Mouse (Mus musculus): ENCODE results near the gene Mgat5.

Mgat5 gene

GRCm38 (mm10) chr1:127251751-127252150 is 46.9 kb downstream of the Mgat5 start:
- in situ Hi-C loops (cut with MboI) = no loop called here

- in situ Hi-C loops (cut with MboI) = no loop called here
These were observed 52.2 kb downstream of the Mgat5 start for GRCm38 (mm10) chr1:127257005-127257404.

- in situ Hi-C loops (cut with MboI) = no loop called here
These were observed 54.9 kb downstream of the Mgat5 start for GRCm38 (mm10) chr1:127259669-127260068.

DNA sequence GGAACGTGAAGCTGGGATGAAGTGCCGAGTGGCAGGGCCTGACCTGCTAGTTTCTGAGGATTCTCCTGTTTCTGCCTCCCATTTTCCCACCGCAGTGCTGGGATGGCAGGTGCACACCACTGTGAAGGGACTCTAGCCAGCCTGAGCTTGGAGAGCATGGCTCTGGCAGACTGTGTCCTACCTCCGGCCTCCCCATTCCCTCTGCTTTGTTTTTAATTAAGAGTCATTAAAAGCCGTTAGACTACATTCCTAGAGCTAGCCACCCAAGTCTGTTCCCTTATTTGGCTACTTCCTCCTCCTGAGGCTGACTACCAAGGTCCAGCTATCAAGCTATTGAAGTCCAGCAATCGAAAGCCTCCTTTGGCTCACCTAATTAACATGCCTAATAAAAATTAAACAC is 56.2 kb downstream of the Mgat5 start:
- in situ Hi-C loops (cut with MboI) = no loop called here

- in situ Hi-C loops (cut with MboI) = no loop called here
These were observed 57.5 kb downstream of the Mgat5 start for GRCm38 (mm10) chr1:127262170-127262837.

DNA sequence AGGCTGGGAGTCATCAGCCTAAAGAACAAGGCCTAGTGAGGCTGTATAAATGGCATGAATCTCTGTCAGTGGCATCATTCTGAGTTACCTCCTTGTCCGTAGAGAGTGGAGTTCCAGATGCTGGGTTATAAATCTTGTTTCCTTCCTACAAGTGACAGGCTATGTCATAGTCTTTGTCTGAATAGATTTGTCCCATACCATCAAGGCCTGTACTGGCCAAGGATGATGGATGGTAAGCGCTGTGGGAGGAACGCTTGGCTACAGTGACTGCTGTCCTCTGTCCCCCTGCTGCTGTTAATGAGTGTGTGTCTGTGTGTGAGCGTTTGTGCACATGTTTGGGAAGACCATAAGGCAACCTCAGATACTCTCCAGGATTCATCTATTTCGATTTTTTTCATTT is 63.2 kb downstream of the Mgat5 start:
- in situ Hi-C loops (cut with MboI) = no loop called here

GRCm38 (mm10) chr1:127269343-127269742 is 64.5 kb downstream of the Mgat5 start:
- in situ Hi-C loops (cut with MboI) = no loop called here

DNA sequence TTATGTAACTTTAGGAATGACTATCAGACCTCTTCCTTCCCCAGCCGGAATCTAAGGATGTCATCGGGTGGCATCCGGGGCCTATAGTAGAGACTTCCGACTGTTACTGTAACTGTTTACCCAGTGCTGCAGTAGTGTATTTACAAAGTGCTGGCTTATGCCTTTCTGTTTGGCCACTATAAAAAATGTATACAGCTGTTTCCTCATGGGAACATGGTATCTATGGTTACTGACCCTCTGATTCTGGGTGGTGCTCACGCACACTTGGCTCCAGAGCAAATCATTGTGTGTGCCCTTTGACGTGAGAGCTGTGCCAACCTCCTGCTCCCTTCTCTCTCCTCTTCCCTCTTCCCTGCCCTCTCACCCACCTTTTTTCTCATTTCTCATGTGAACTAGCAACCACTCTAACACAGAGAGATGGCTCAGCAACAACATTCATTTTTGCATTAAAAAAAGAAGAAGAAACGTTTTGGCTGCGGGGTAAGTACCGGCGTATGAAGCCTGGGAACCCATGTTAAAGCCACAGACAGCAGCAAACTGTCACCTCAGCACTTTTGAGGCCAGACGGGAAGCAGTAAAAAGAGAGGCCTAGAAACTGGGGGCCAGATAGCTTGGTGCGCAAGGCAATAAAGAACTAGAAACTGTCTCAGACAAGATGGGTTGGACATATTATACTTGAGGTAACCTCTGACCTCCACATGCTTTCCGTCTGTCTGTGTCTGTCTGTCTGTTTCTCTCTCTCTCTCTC is 65.6 kb downstream of the Mgat5 start:
- in situ Hi-C loops (cut with MboI) = no loop called here

GRCm38 (mm10) chr1:127271156-127271555 is 66.3 kb downstream of the Mgat5 start:
- in situ Hi-C loops (cut with MboI) = no loop called here

DNA sequence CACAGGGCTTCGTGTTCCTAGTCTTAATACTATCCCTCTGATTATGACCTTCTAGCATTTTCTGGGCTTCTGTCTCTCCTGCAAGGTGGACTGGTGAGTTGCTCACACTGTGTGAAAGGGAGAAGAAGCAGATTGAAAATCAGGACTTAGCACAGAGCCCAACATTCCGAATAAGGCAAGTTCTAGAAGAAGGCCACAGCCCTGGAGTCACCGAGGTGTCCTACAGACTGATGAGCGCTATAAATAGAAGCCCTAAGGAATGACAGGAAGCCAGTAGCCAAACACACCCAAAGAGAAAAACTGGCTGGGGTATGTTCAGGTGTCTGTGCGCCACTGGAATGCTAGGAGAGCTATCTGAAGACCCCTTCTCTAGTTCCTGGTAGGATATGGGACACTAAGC is 68.5 kb downstream of the Mgat5 start:
- in situ Hi-C loops (cut with MboI) = no loop called here

- in situ Hi-C loops (cut with MboI) = no loop called here
These were observed 70.9 kb downstream of the Mgat5 start for GRCm38 (mm10) chr1:127275572-127276324.

DNA sequence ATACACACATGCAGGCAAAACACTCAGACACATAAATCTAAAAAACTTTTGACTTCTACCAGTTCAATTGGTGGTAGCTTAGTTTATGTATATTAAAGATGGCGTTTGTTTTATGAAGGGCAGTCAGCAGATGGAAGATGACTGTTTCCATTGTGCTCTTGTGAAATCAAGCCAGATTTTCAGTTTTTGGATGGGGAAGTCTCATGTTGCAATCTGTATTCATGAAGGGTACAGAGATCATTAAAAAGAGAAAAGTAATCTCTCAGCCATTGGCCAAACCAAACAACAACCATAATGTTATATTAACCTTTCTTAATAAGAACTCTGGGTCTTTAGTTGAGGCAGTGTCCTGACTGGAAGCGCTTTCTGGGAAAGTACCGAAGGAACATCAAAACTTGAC is 73.3 kb downstream of the Mgat5 start:
- in situ Hi-C loops (cut with MboI) = no loop called here

DNA sequence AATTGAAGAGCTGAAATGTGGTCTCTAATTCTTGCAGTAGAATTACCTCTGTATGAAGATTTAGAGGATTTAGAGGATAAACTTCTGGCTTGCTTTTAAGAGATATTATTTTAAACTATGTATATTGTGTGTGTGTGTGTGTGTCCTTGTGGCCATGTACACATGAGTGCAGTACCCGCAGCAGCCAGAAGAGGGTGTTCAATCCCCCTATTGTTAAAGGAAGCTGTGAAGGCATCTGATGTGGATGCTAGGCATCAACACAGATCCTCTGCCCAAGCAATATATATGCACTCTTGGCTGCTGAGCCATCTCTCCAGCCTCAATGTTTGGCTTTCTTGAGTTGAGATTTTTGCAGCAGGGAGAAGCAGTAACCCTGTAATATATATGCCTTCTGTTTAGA is 75.4 kb downstream of the Mgat5 start:
- in situ Hi-C loops (cut with MboI) = no loop called here

DNA sequence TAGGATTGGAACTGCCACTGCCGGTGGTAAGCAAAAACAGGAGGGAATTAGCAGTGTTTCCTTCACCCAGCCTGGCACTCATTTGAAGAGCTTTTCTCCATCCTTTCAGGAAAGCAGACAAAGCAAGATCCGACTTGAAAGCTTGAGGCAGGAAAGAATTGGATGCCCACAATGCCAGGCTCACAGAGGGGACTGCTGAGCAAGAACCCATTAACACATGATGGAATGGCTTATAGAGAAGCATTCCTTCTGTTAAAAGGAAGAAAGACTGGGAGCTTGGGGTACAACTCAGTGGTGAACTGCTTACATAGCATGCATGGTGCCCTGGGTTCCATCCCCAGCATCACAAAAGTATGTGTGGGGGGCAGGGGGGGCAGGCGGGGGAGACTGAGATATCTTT is 80.2 kb downstream of the Mgat5 start:
- in situ Hi-C loops (cut with MboI) = no loop called here

DNA sequence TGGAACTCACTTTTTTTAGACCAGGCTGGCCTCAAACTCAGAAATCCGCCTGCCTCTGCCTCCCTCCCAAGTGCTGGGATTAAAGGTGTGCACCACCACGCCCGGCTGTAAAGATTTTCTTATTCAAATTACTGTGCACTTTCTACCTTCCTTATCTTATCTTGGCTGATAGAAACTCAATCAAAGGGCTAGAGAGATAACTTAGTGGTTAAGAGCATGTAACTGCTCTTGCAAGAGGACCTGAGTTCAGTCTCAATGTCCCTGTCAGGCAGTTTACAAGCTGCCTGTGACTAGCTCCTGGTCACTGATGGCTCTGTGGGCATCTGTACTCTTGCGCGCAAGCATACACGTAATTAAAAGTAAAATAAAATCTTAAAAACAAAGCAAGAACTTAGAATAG is 82.7 kb downstream of the Mgat5 start:
- in situ Hi-C loops (cut with MboI) = no loop called here

DNA sequence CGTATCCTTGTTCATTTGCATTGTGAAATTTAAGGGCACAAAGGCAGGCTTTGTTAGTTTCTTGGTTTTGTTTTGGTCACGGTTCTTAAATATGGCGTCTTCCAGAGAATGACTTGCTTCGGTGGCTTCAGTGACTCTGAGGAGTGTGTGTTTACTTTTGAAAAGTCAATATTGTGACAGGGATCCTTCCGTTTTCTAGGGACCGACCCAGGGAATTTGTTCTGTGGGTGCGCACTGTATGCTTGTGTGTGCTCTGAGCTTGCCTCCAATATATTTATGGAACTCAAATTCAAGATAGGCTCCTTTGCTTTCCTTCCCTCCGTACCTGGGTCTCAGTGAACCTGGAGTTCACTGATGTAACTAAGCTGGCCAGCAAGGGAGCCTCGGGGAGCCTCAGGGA is 86.1 kb downstream of the Mgat5 start:
- in situ Hi-C loops (cut with MboI) = no loop called here

- in situ Hi-C loops (cut with MboI) = no loop called here
These were observed 86.9 kb downstream of the Mgat5 start for GRCm38 (mm10) chr1:127291721-127292120.

GRCm38 (mm10) chr1:127293286-127293685 is 88.5 kb downstream of the Mgat5 start:
- in situ Hi-C loops (cut with MboI) = no loop called here

DNA sequence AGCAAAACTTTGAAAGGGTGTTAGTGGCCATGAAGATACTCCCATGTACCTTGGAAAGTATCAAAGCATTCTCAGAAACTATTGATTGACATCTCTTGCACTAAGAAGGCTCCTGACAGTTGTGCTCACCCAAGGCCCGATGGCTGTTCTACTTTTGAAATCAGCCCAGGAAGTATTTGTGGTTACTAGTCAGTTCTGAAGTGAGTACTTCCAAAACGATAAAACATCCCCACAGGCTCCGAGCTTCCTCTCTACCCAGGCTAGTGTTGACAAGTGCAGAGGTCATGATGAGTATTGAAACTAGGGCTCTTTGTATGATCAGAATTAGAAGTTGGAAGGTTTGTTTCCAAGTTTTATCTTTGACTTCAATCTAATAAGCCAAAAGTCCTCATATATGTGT is 92.0 kb downstream of the Mgat5 start:
- in situ Hi-C loops (cut with MboI) = no loop called here

DNA sequence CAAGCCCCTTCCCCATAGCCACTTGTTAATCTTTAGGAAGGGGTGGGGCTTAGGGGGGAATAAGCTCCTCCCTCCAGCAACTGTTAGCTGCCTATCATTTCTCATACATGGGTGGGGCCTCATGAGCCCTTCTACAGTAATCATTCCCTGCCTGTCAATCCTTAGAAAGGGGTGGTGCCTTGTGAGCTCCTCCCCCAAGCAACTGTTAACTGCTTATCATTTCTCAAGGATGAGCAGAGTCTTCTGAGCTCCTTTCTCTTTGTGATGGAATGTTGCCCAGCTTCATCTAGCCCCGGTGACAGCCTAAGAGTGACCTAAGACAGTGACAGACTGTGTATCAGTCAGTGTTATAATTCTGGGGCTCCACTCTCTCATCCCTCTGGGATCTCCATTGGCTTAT is 95.0 kb downstream of the Mgat5 start:
- in situ Hi-C loops (cut with MboI) = no loop called here

GRCm38 (mm10) chr1:127301038-127301437 is 96.2 kb downstream of the Mgat5 start:
- in situ Hi-C loops (cut with MboI) = no loop called here

DNA sequence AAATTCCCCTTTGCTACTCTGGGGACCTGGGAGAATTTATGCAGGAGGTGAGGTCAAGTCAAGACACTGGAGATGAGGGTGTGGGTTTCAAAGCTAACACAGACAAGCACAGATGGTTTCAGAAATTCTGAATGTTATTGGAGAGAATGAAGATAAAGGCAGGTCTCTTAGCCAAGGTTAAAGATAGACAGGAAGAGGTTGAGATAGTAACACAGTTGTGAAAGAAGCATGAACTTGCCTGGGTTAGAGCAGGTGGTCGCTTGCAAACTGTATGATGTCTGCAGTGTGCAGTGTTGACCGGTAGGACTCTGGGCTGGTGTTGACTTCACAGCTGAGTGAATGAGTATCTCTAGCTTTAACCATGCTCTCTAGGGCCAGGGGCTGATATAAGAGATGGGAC is 97.8 kb downstream of the Mgat5 start:
- in situ Hi-C loops (cut with MboI) = no loop called here

DNA sequence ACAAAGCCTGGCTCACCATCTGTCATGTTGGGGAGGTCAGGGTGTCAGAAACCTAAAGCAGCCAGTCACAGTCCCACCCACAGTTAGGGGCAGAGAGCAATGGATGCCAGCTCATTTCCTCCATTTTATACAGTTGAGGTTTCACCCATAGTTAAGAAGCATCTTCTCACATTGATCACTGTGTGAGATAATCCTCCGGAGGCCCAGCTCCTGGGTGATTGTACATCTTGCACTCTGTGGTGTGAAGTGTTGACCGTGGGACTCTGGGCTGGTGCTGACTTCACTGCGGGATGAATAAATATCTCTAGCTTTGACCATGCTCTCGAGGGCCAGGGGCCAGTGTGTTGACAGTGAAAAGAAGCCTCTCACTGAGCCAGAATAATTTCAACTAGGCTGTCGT is 99.0 kb downstream of the Mgat5 start:
- in situ Hi-C loops (cut with MboI) = no loop called here

Measured in mature B cell (primary cell).